In genomic region chr15:32799222-32799621, GRCm38 (mm10) we compare ENCODE assay signal across 29 mouse cellular contexts.
"Had no signal": no experiment of that assay in that cellular context is flagged by ENCODE, and none has a peak within 500 bp of the region (broad histone marks: within the 10 kb centered on the region; RNA-seq: fewer than 3 reads in every experiment).

No protein-coding gene starts in this region.

- H3K4me2 ChIP-seq: heart, embryonic 11.5 days; heart, embryonic 12.5 days; heart, embryonic 13.5 days; heart, embryonic 15.5 days; hindbrain, embryonic 12.5 days; hindbrain, embryonic 13.5 days; hindbrain, embryonic 14.5 days; hindbrain, embryonic 15.5 days; intestine, embryonic 15.5 days; kidney, embryonic 15.5 days had no signal

- H3K4me3 ChIP-seq: heart, embryonic 10.5 days; heart, embryonic 12.5 days; heart, embryonic 13.5 days; heart, embryonic 15.5 days; hindbrain, embryonic 10.5 days; hindbrain, embryonic 12.5 days; hindbrain, embryonic 13.5 days; hindbrain, embryonic 15.5 days; intestine, embryonic 15.5 days; kidney, embryonic 15.5 days; layer of hippocampus, adult 2 months had no signal

- DNase-seq: heart, postnatal 10 days; heart, postnatal 14 days; heart, postnatal 36 days; heart, postnatal 4 days; kidney, adult 11 months; kidney, adult 18-20 months; kidney, adult 2 months; kidney, adult 8-10 months; kidney, adult 9 months; kidney, postnatal 10 days; kidney, postnatal 14 days; kidney, postnatal 25 days; kidney, postnatal 36 days; kidney, postnatal 4 days; layer of hippocampus, adult 9-11 months; layer of hippocampus, postnatal 36 days had no signal

- H3K27me3 ChIP-seq: heart, embryonic 12.5 days; heart, embryonic 13.5 days; heart, embryonic 15.5 days; hindbrain, embryonic 12.5 days; hindbrain, embryonic 13.5 days; hindbrain, embryonic 15.5 days; intestine, embryonic 15.5 days; kidney, embryonic 15.5 days had no signal
